Mouse (Mus musculus) spleen, adult 2 months (tissue): ENCODE measurements at regions not wholly inside any gene's neighbourhood (a gene's known extent, or its start where the extent isn't known, plus 50 kb on each side); places are given as distances from the start of the nearest gene placed in this dataset.

ENCODE experiments used
- CTCF ChIP-seq: fragments of 200-500 bp; IDR thresholded peaks from 2 replicates; pipeline ENCODE4 v1.5.1; 2011; ENCODE audit warnings: mild to moderate bottlenecking, inconsistent platforms; ENCODE audit not compliant: insufficient read depth, insufficient read length, insufficient replicate concordance; ENCODE audit errors: extremely low read depth
- POLR2A ChIP-seq: fragments of 200-500 bp; IDR thresholded peaks from 2 replicates; pipeline ENCODE4 v1.6.1; 2011; ENCODE audit warnings: low read depth, low read length, inconsistent platforms

DNA sequence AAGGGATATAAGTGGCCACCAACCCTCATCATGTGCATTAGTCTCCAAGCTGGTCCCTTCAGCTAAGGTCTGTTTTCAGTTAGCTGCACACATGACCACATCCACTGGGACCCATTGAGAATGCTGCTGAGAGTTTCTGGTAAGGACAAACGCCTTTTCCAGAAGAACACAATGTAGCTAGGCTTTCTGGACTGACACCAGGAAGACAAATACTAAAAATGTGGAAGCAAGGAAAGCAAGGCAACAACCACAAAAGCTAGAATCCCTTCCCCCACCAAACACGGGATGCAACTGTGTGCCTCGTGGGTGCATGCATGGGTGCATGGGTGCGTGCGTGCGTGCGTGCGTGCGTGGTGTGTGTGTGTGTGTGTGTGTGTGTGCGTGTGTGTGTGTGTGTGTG, 359.4 kb upstream of the Klf4 start:
- TF ChIP-seq CTCF (no peak), POLR2A (no peak)
